19 mouse cellular contexts compared by ENCODE assay signal in the genomic region with DNA sequence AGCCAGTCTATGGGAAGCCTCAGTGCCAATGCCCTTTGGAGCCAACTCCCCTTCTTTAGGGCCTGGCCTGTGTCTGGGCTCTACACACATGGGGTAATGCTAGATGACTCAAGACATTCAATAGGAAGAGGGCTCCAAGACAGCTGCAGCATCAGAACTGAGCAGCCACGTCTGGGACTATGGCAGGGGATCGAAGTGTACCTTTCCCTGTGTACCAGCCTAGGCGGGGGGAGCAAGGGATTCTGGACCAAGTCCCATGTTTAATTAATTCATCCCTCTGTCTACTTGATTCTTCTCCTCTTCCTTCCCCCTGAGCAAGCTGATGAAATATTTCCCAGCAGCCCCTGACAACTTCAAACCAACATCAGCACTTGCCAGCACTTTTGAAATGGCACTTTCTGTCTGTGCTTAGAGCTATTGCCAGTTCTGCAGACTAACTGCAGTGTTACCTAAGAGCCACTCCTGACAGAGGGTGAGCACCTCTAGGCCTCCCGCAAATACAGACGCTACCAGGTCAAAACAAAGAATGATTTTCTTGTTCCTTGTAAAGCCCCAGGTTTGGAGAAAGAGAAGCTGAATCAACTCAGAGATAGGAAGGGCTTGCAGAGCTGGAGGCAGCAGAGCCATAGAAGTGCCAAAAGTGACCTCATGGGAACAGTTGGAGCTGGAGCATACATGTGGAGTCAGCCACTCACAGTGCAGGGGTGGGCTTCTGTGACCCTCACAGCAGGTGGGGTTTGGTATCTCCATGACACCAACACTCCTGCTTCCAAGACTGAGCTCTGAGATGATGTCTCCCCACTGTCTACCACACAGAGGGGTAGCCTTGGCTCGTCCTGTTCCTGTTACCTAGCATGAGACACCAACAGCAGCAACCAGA.
A peak's percentile ranks its signal among the peaks of the same experiment; 100 is the strongest.
DNase-seq lines count a peak whose midpoint lies in the region; ATAC-seq and TF ChIP-seq lines count a peak whose summit lies in the region.
"Had no signal": no experiment of that assay in that cellular context is flagged by ENCODE, and none has a peak within 500 bp of the region (broad histone marks: within the 10 kb centered on the region; RNA-seq: fewer than 3 reads in every experiment).

No protein-coding gene starts in this region.

- no peaks in the 10 kb centered on the region for H3K9me3 ChIP-seq in heart, embryonic 15.5 days (replicated peaks)
- H3K9me3 ChIP-seq in midbrain, postnatal 0 days (ENCODE audit: low read length): no peaks in the 10 kb centered on the region
- H3K9me3 ChIP-seq in midbrain, embryonic 16.5 days (replicated peaks; ENCODE audit: control insufficient read depth, low read length, poor library complexity, severe bottlenecking): no peaks in the 10 kb centered on the region
- H3K9me3 ChIP-seq: kidney, embryonic 15.5 days; liver, embryonic 15.5 days; midbrain, embryonic 12.5 days had no signal

- no peak overlapping the region for H3K4me2 ChIP-seq in heart, embryonic 15.5 days
- H3K4me2 ChIP-seq in midbrain, postnatal 0 days (ENCODE audit: low read depth, low read length, poor library complexity, severe bottlenecking): no peak overlapping the region
- H3K4me2 ChIP-seq in midbrain, embryonic 16.5 days (ENCODE audit: low read length): no peak overlapping the region
- H3K4me2 ChIP-seq: kidney, embryonic 15.5 days; liver, embryonic 15.5 days; midbrain, embryonic 12.5 days had no signal

- no peak for TF ChIP-seq CTCF in midbrain, postnatal 0 days (IDR thresholded peaks at IDR 0.05)
- TF ChIP-seq CTCF in lung, adult 2 months (IDR thresholded peaks at IDR 0.05; ENCODE audit: insufficient read depth, low read length): no peak

- H3K27ac ChIP-seq in heart, embryonic 15.5 days: 0 out of 2 replicates have a peak overlapping the region, but pooled peaks have one; percentile 17
- no peak overlapping the region for H3K27ac ChIP-seq in midbrain, postnatal 0 days (ENCODE audit: low read depth, low read length)
- H3K27ac ChIP-seq in midbrain, embryonic 16.5 days (ENCODE audit: low read length): no peak overlapping the region
- H3K27ac ChIP-seq: heart, adult 2 months; kidney, embryonic 15.5 days; liver, embryonic 15.5 days; midbrain, embryonic 12.5 days; stomach, postnatal 0 days had no signal

- no peak for ATAC-seq in heart, embryonic 15.5 days (replicated peaks; ENCODE audit: insufficient number of reproducible peaks, insufficient read depth, low FRiP score, low read depth)
- 0 out of 2 replicates have a peak, but pooled peaks have one; percentile 47 for ATAC-seq in midbrain, postnatal 0 days (ENCODE audit: low FRiP score)
- ATAC-seq in midbrain, embryonic 16.5 days: no peak
- ATAC-seq: intestine, postnatal 0 days had no signal

- H3K4me1 ChIP-seq in heart, embryonic 15.5 days (replicated peaks): peaks cover under 1% of the 10 kb centered on the region
- H3K4me1 ChIP-seq in midbrain, postnatal 0 days (ENCODE audit: insufficient read depth, low read length): no peaks in the 10 kb centered on the region
- H3K4me1 ChIP-seq in midbrain, embryonic 16.5 days (ENCODE audit: control insufficient read depth, insufficient read depth, low read length): no peaks in the 10 kb centered on the region
- peaks cover 3% of the 10 kb centered on the region for H3K4me1 ChIP-seq in lung, adult 2 months (ENCODE audit: control insufficient read depth, insufficient read depth, low read length)
- H3K4me1 ChIP-seq: kidney, embryonic 15.5 days; midbrain, embryonic 12.5 days had no signal

- H3K4me3 ChIP-seq in heart, embryonic 15.5 days: no peak overlapping the region
- H3K4me3 ChIP-seq in midbrain, postnatal 0 days (ENCODE audit: low read depth, low read length): no peak overlapping the region
- no peak overlapping the region for H3K4me3 ChIP-seq in midbrain, embryonic 16.5 days (ENCODE audit: low read depth, low read length)
- H3K4me3 ChIP-seq in lung, adult 2 months (replicated peaks; ENCODE audit: extremely low read depth, low read depth, low read length): no peak overlapping the region
- H3K4me3 ChIP-seq: erythroblast, embryonic 14.5 days; heart, adult 2 months; kidney, embryonic 15.5 days; liver, embryonic 15.5 days; midbrain, embryonic 12.5 days had no signal

- no peaks in the 10 kb centered on the region for H3K27me3 ChIP-seq in heart, embryonic 15.5 days
- no peaks in the 10 kb centered on the region for H3K27me3 ChIP-seq in midbrain, postnatal 0 days (ENCODE audit: insufficient read depth, low read length)
- H3K27me3 ChIP-seq in midbrain, embryonic 16.5 days (ENCODE audit: control insufficient read depth, insufficient read depth, low read depth, low read length): no peaks in the 10 kb centered on the region
- H3K27me3 ChIP-seq: kidney, embryonic 15.5 days; liver, embryonic 15.5 days; midbrain, embryonic 12.5 days had no signal

- WGBS in heart, embryonic 15.5 days: 85% methylated on average over 6 of the region's 6 CpGs
- WGBS in midbrain, postnatal 0 days: 82% methylated on average over 6 of the region's 6 CpGs
- 87% methylated on average over 6 of the region's 6 CpGs for WGBS in midbrain, embryonic 16.5 days
- 79% methylated on average over 6 of the region's 6 CpGs for WGBS in lung, adult 2 months

- intact Hi-C loops in heart, postnatal 36 days (cut with DNase I): no loop called here
- intact Hi-C loops in left cerebral cortex, postnatal 4 days (cut with DNase I): no loop called here

- no peak for DNase-seq in heart, postnatal 36 days
- peak; percentile 49 for DNase-seq in midbrain, postnatal 0 days (ENCODE audit: low spot score)
- DNase-seq in lung, adult 2 months: peak; percentile 33
- DNase-seq in right cerebral cortex, adult 18-20 months: no peak
- no peak for DNase-seq in left cerebral cortex, postnatal 4 days
- DNase-seq: B cell, adult 2 months; cerebellum, adult 8-10 months; gastrocnemius, postnatal 14 days; heart, adult 2 months; kidney, postnatal 4 days; retina, postnatal 1 day had no signal

- no peak for TF ChIP-seq POLR2A in lung, adult 2 months (IDR thresholded peaks at IDR 0.05; ENCODE audit: borderline replicate concordance, extremely low read depth, low read depth, low read length)

- H3K36me3 ChIP-seq in heart, embryonic 15.5 days: no peaks in the 10 kb centered on the region
- H3K36me3 ChIP-seq in midbrain, postnatal 0 days (ENCODE audit: insufficient read depth, low read length): peaks cover 2% of the 10 kb centered on the region; the same call in 1 of the 2 replicates
- H3K36me3 ChIP-seq in midbrain, embryonic 16.5 days (ENCODE audit: control insufficient read depth, insufficient read depth, low read length): no peaks in the 10 kb centered on the region

- H3K9ac ChIP-seq in heart, embryonic 15.5 days: no peak overlapping the region
- H3K9ac ChIP-seq in midbrain, postnatal 0 days (replicated peaks; ENCODE audit: low read length, poor library complexity, severe bottlenecking): no peak overlapping the region
- no peak overlapping the region for H3K9ac ChIP-seq in midbrain, embryonic 16.5 days (ENCODE audit: low read depth, low read length)
- H3K9ac ChIP-seq: kidney, embryonic 15.5 days; liver, embryonic 15.5 days; midbrain, embryonic 12.5 days had no signal

Comparison
In these comparisons a context has a peak if more than half of its experiments do, and no peak if none do; other contexts are left out.
1. DNase-seq: peak in midbrain, postnatal 0 days (single experiment) and lung, adult 2 months (single experiment); none in heart, postnatal 36 days (0 of 2), right cerebral cortex, adult 18-20 months (single experiment) and left cerebral cortex, postnatal 4 days (single experiment).